Comparison of ENCODE assay signal across 20 mouse cellular contexts in genomic region chr13:95307100-95307655, GRCm38 (mm10). TPM values are rescaled to one million over a fixed set of nuclear protein-coding genes. Genes with fewer than 3 reads are reported as not detected.
A peak's percentile ranks its signal among the peaks of the same experiment; 100 is the strongest.
DNase-seq lines count a peak whose midpoint lies in the region; ATAC-seq and TF ChIP-seq lines count a peak whose summit lies in the region.
"Had no signal": no experiment of that assay in that cellular context is flagged by ENCODE, and none has a peak within 500 bp of the region (broad histone marks: within the 10 kb centered on the region; RNA-seq: fewer than 3 reads in every experiment).

No protein-coding gene starts in this region.

- no peak for ATAC-seq in intestine, postnatal 0 days
- no peak for ATAC-seq in intestine, embryonic 16.5 days
- no peak for ATAC-seq in midbrain, postnatal 0 days (ENCODE audit: low FRiP score)
- ATAC-seq in midbrain, embryonic 14.5 days (ENCODE audit: low FRiP score, low TSS enrichment) = no peak

- H3K9ac ChIP-seq in intestine, postnatal 0 days (ENCODE audit: low read depth, low read length) = no peak overlapping the region
- H3K9ac ChIP-seq in intestine, embryonic 16.5 days (ENCODE audit: low read depth, low read length) = no peak overlapping the region
- H3K9ac ChIP-seq in midbrain, postnatal 0 days (replicated peaks; ENCODE audit: low read length, poor library complexity, severe bottlenecking) = no peak overlapping the region
- no peak overlapping the region for H3K9ac ChIP-seq in midbrain, embryonic 14.5 days (replicated peaks; ENCODE audit: low read length)
- H3K9ac ChIP-seq: midbrain, embryonic 12.5 days had no signal

- no peaks in the 10 kb centered on the region for H3K9me3 ChIP-seq in intestine, postnatal 0 days (ENCODE audit: control insufficient read depth)
- no peaks in the 10 kb centered on the region for H3K9me3 ChIP-seq in intestine, embryonic 16.5 days (ENCODE audit: control insufficient read depth, low read length)
- H3K9me3 ChIP-seq in midbrain, postnatal 0 days (ENCODE audit: low read length) = no peaks in the 10 kb centered on the region
- H3K9me3 ChIP-seq in midbrain, embryonic 14.5 days (ENCODE audit: control insufficient read depth, low read length) = no peaks in the 10 kb centered on the region
- H3K9me3 ChIP-seq: embryonic facial prominence, embryonic 10.5 days; midbrain, embryonic 12.5 days had no signal

- no peak for DNase-seq in layer of hippocampus, adult 2 months (ENCODE audit: low spot score in 2 of 2)
- no peak for DNase-seq in layer of hippocampus, postnatal 25 days (ENCODE audit: extremely low spot score in 1 of 2, low spot score in 1 of 2)
- DNase-seq in midbrain, postnatal 0 days (ENCODE audit: low spot score) = no peak
- DNase-seq in midbrain, embryonic 14.5 days = no peak
- DNase-seq in mesoderm, embryonic 11.5 days (ENCODE audit: low read depth, low spot score) = peak; percentile 26
- DNase-seq in gastrocnemius, postnatal 10 days = no peak
- DNase-seq: adrenal gland, adult 2 months; cerebellum, adult 2 months; cerebellum, postnatal 36 days; gastrocnemius, postnatal 14 days; heart, adult 2 months; heart, postnatal 10 days; lung, adult 18-20 months; thymus, postnatal 36 days had no signal

- no peaks in the 10 kb centered on the region for H3K4me1 ChIP-seq in intestine, postnatal 0 days (replicated peaks; ENCODE audit: control insufficient read depth, insufficient read depth, low read length)
- H3K4me1 ChIP-seq in intestine, embryonic 16.5 days (ENCODE audit: control insufficient read depth, insufficient read depth, low read length) = no peaks in the 10 kb centered on the region
- no peaks in the 10 kb centered on the region for H3K4me1 ChIP-seq in midbrain, postnatal 0 days (ENCODE audit: insufficient read depth, low read length)
- no peaks in the 10 kb centered on the region for H3K4me1 ChIP-seq in midbrain, embryonic 14.5 days (ENCODE audit: control insufficient read depth, insufficient read depth, low read length)
- H3K4me1 ChIP-seq: embryonic facial prominence, embryonic 10.5 days had no signal

- no peak overlapping the region for H3K27ac ChIP-seq in intestine, postnatal 0 days (ENCODE audit: low read depth, low read length)
- H3K27ac ChIP-seq in intestine, embryonic 16.5 days (ENCODE audit: low read length) = no peak overlapping the region
- no peak overlapping the region for H3K27ac ChIP-seq in layer of hippocampus, adult 2 months
- no peak overlapping the region for H3K27ac ChIP-seq in midbrain, postnatal 0 days (ENCODE audit: low read depth, low read length)
- no peak overlapping the region for H3K27ac ChIP-seq in midbrain, embryonic 14.5 days (replicated peaks; ENCODE audit: low read depth, low read length)
- H3K27ac ChIP-seq: embryonic facial prominence, embryonic 10.5 days; heart, adult 2 months; macrophage; midbrain, embryonic 12.5 days had no signal

- TF ChIP-seq CTCF in intestine, postnatal 0 days (IDR thresholded peaks at IDR 0.05; ENCODE audit: low read depth) = 0 out of 2 replicates have a peak, but pooled peaks have one; percentile 10
- peak; percentile 39 for TF ChIP-seq CTCF in layer of hippocampus, adult 2 months (conservative IDR thresholded peaks at IDR 0.05)
- 0 out of 2 replicates have a peak, but pooled peaks have one; percentile 8 for TF ChIP-seq CTCF in midbrain, postnatal 0 days (IDR thresholded peaks at IDR 0.05)

- H3K4me3 ChIP-seq in intestine, postnatal 0 days (ENCODE audit: low read depth, low read length) = no peak overlapping the region
- H3K4me3 ChIP-seq in intestine, embryonic 16.5 days (ENCODE audit: low read length) = no peak overlapping the region
- H3K4me3 ChIP-seq in layer of hippocampus, adult 2 months = no peak overlapping the region
- no peak overlapping the region for H3K4me3 ChIP-seq in midbrain, postnatal 0 days (ENCODE audit: low read depth, low read length)
- no peak overlapping the region for H3K4me3 ChIP-seq in midbrain, embryonic 14.5 days (replicated peaks; ENCODE audit: low read depth, low read length)
- H3K4me3 ChIP-seq: embryonic facial prominence, embryonic 10.5 days; heart, adult 2 months; midbrain, embryonic 12.5 days; myocyte had no signal

- H3K4me2 ChIP-seq in intestine, postnatal 0 days (replicated peaks; ENCODE audit: low read depth) = no peak overlapping the region
- H3K4me2 ChIP-seq in intestine, embryonic 16.5 days (ENCODE audit: low read depth, low read length) = no peak overlapping the region
- no peak overlapping the region for H3K4me2 ChIP-seq in midbrain, postnatal 0 days (ENCODE audit: low read depth, low read length, poor library complexity, severe bottlenecking)
- H3K4me2 ChIP-seq in midbrain, embryonic 14.5 days (ENCODE audit: low read length) = no peak overlapping the region
- H3K4me2 ChIP-seq: midbrain, embryonic 12.5 days had no signal

- H3K27me3 ChIP-seq in intestine, postnatal 0 days (replicated peaks; ENCODE audit: control insufficient read depth, insufficient read depth, low read length) = no peaks in the 10 kb centered on the region
- H3K27me3 ChIP-seq in intestine, embryonic 16.5 days (replicated peaks; ENCODE audit: control insufficient read depth, insufficient read depth, low read length) = no peaks in the 10 kb centered on the region
- H3K27me3 ChIP-seq in midbrain, postnatal 0 days (ENCODE audit: insufficient read depth, low read length) = no peaks in the 10 kb centered on the region
- H3K27me3 ChIP-seq in midbrain, embryonic 14.5 days (ENCODE audit: control insufficient read depth, insufficient read depth, low read length) = no peaks in the 10 kb centered on the region
- H3K27me3 ChIP-seq: midbrain, embryonic 12.5 days had no signal

- no peaks in the 10 kb centered on the region for H3K36me3 ChIP-seq in intestine, postnatal 0 days (ENCODE audit: control insufficient read depth, insufficient read depth)
- no peaks in the 10 kb centered on the region for H3K36me3 ChIP-seq in intestine, embryonic 16.5 days (ENCODE audit: control insufficient read depth, insufficient read depth, low read length)
- H3K36me3 ChIP-seq in midbrain, postnatal 0 days (ENCODE audit: insufficient read depth, low read length) = no peaks in the 10 kb centered on the region
- no peaks in the 10 kb centered on the region for H3K36me3 ChIP-seq in midbrain, embryonic 14.5 days (ENCODE audit: control insufficient read depth, insufficient read depth, low read length)
- H3K36me3 ChIP-seq: embryonic facial prominence, embryonic 10.5 days; midbrain, embryonic 12.5 days had no signal

- 44% methylated on average over 8 of the region's 8 CpGs for WGBS in intestine, postnatal 0 days
- 63% methylated on average over 8 of the region's 8 CpGs for WGBS in intestine, embryonic 16.5 days
- WGBS in midbrain, postnatal 0 days = 81% methylated on average over 8 of the region's 8 CpGs
- 85% methylated on average over 8 of the region's 8 CpGs for WGBS in midbrain, embryonic 14.5 days

RNA-seq across cellular contexts. Expression of gene Zbed3, which starts 16.2 kb away (rescaled TPM):
- polyA plus RNA-seq in intestine, postnatal 0 days (2015; fragmentation: Nextera tagmentation; extraction: Ambion mirVana) = 19.6 and 20.9 TPM in 2 replicates
- polyA plus RNA-seq in intestine, embryonic 16.5 days (2015; fragmentation: Nextera tagmentation; extraction: Ambion mirVana) = 38.5 and 43.4 TPM in 2 replicates
- 10 to 100 TPM; 14.0 to 16.5 TPM for total RNA-seq in layer of hippocampus, adult 2 months (2021)
- 10 to 100 TPM; 14.1 to 15.1 TPM for total RNA-seq in layer of hippocampus, postnatal 25 days (2021)
- total RNA-seq in midbrain, postnatal 0 days (2014; rRNA removed) = 17.7 and 23.8 TPM in 2 replicates
- polyA plus RNA-seq in midbrain, postnatal 0 days (2015; fragmentation: Nextera tagmentation; extraction: Ambion mirVana) = 26.6 and 31.5 TPM in 2 replicates
- 32.9 and 37.9 TPM in 2 replicates for polyA plus RNA-seq in midbrain, embryonic 14.5 days (2014; fragmentation: Nextera tagmentation; extraction: Ambion mirVana)
- total RNA-seq in gastrocnemius, postnatal 10 days (2021) = 10 to 100 TPM; 15.1 to 15.6 TPM

RNA-seq across cellular contexts. Expression of gene Pde8b, which starts 57.0 kb away (rescaled TPM):
- polyA plus RNA-seq in intestine, postnatal 0 days (2015; fragmentation: Nextera tagmentation; extraction: Ambion mirVana) = 6.2 and 6.9 TPM in 2 replicates
- 9.9 and 13.6 TPM in 2 replicates for polyA plus RNA-seq in intestine, embryonic 16.5 days (2015; fragmentation: Nextera tagmentation; extraction: Ambion mirVana)
- 100 to 1,000 TPM; 114 to 120 TPM for total RNA-seq in layer of hippocampus, adult 2 months (2021)
- total RNA-seq in layer of hippocampus, postnatal 25 days (2021) = 10 to 100 TPM; 91.7 to 97.0 TPM
- 23.6 and 28.7 TPM in 2 replicates for total RNA-seq in midbrain, postnatal 0 days (2014; rRNA removed)
- 6.4 and 7.1 TPM in 2 replicates for polyA plus RNA-seq in midbrain, postnatal 0 days (2015; fragmentation: Nextera tagmentation; extraction: Ambion mirVana)
- polyA plus RNA-seq in midbrain, embryonic 14.5 days (2014; fragmentation: Nextera tagmentation; extraction: Ambion mirVana) = 7.3 and 7.5 TPM in 2 replicates
- 1 to 10 TPM; 4.8 to 6.1 TPM for total RNA-seq in gastrocnemius, postnatal 10 days (2021)
